Mouse (Mus musculus) gastrocnemius, adult 18-20 months (tissue): ENCODE data around the gene Atp1a4. TPM values are rescaled to one million over a fixed set of nuclear protein-coding genes. Genes with fewer than 3 reads are reported as not detected.

ENCODE experiments used
- DNase-seq: peaks from one replicate; pipeline ENCODE4 v3.0.0; 2021; ENCODE audit warnings: low spot score
- total RNA-seq, 2 experiments: library from RNA; stranded (reverse); gene quantifications; 2 replicates each; pipeline ENCODE4 v1.2.3; 2021

Gene Atp1a4
- total RNA-seq, 2 experiments from 2014 or later: 0.40 to 0.43 TPM

DNA sequence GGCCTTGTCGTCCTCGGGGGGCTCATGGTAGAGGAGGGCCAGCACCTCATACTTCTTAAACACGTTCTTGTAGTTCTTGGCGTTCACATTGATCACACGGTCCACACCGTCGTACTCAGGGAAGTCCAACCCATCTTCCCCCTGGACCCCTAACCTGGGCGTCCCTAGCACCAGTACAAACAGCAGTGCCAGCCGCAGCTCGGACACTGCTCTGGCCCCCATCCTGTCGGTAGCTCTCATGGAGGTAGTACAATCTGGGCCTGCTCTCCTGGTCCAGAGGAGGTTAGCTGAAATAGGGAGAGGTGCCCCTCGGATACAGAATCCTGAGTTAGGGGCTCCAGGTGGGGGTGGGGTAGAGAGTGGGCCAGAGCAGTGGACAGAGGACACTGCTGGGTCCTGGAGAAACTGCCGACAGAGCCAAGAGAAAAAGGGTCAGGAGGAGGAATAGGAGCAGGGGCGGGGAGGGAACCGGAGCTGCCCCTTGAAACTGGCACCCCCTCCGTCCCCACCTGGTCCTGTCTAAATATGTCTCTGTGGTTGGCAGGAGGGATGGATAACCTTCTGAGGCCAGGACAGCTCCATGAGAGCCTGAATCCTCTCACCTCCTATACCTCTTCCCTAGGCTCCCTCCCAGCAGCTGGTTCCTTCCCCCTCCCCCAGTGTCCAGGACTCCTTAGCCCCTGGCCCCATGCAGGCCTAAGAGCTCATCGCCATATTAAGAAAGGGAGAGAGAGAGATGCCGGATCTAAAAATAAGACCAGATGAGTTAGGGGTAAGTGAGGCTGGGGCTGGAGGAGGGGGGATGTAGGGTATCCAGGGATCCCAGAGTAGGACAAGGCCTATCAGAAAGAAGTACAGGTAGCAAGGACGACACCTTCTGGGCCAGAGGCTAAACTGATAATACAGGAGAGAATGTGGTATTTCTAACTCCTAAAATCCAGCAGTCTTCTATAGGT is 38.5 kb downstream of the Atp1a4 start, which contains the start of gene Casq1:
Gene Casq1 (minus strand): TSS at position 418 of the 956 bp plus-strand sequence.
- peak; percentile 78 for DNase-seq

DNA sequence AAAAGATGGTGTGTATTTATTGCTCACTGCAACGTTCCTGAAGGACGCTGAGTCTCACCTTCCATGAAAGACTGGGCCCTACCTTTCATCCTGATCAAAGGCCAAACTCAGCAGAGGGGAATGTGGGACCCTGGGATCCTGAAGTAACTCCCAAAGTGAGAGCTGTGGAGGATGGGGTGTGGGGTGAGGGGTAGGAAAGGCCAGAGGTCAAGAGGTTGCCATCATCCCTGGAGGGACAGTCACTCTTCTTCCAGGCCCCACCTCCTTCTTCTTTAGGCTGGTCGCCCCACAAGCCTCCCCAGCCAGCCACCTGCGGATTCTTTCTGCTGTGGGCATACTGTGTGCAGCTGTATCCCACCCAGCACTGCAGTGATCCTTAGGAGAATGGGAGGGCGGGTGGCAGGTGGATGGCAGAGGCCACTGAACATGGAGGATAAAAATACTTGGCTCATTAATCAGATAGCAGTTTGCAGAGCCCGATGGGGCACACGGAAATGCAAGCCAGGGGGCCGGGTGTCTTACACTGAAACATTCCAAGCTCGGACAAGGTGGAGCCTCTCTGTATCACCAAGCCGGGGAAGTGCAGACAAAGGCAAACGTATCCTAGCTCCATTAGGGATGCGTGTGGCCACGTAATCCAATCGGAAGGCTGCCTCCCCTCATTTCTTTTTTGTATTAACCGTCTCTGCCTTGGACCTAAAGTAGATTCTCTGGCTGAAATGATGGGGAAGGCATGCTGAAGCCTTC is 39.9 kb downstream of the Atp1a4 start:
- no peak for DNase-seq

DNA sequence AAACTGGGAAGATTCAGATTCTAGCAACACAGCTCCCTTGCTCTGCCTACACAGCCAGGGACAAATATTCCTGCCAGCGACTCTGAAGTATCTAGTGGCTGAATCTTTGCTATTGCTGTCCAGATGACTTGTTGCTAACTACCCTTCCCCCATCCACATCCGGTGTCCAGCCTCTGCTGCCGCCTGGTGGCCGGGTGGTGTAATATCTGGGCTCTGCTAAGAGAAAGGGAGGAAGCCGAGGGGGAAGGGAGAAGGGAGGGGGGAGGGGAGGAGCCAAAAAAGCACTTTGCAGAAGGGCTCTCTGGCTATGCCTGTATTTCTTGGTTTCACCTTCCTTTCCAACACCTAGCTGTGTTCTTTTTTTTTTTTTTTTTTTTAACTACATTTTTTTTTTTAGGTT is 41.1 kb downstream of the Atp1a4 start:
- DNase-seq: peak; percentile 98

DNA sequence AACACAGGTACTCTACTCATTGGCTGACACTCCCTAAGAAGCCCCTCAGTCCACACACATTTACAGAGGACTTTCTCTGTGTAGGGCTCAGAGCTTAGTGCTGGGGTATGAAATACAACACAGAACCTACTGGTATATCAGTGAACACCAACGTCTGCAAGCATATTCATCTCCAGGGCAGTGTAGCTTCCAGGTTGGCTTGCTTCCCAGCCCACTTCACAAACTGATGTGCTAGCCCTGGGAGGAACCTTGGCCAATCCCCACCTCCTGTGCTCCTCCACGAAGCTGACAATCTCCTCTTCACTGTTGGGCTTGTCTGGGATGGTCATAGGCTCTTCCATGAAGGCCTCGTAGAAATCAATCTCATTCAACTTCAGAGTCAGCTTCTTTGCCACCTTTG is 43.5 kb downstream of the Atp1a4 start:
- DNase-seq: no peak

DNA sequence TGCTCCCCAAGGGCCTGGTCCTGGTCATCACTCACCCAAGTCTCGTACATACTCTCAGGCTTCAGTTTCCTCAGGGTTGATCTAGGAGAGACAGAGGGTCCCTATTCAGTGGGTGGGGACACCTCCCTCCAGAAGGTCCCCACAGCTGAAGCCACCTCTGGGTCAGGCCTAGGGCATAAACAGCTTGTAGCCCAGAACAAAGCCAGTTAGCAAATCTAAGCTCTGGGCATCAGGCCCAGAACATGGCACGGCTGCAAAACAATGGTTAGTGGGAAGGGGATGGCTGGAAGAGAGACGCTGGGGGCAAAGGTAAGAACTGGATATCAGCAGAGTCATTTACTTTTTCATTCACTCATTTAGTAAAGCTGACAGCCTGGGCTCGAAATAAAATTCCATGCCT is 44.4 kb downstream of the Atp1a4 start:
- no peak for DNase-seq

DNA sequence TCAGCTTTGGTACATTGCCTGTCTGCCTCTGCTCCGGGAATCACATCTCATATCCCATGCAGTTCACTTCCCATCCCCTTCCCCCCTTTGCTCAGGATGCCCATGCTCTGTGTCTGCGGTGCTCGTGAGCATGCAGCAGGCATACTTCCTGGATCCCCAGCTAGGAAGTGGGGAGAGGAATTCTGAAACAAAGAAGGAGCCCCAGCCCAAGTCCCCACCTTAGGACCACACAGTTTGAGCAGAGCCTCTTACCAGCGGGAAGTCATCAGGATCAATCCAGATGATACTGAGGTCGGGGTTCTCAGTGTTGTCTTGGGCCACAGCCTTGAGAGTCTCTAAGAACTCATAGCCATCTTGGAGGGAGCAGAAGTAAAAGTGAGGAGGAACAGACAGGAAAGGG is 45.4 kb downstream of the Atp1a4 start:
- DNase-seq: no peak

DNA sequence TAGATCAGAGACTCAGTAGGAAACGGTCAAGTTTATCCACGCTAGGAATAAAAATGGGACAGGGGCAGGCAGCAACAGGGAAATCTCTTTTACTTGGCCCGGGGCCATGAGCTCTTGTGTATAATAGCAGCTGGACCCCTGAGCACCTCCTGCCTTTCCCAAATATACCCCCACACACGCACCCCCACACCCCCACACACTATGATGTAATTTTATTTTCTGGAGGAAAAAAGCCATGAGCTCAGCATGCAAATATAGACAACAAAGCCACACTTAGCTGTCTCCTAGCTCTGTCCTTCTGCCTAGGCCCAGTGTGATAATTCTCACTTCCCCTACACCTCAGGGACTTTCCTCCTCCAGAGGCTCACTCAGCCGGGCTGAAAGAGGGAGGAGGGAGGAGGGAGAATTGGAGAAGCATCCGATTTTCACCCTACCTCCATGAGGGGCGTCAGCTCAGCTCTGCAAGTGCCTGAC is 51.1 kb downstream of the Atp1a4 start:
- DNase-seq: no peak

DNA sequence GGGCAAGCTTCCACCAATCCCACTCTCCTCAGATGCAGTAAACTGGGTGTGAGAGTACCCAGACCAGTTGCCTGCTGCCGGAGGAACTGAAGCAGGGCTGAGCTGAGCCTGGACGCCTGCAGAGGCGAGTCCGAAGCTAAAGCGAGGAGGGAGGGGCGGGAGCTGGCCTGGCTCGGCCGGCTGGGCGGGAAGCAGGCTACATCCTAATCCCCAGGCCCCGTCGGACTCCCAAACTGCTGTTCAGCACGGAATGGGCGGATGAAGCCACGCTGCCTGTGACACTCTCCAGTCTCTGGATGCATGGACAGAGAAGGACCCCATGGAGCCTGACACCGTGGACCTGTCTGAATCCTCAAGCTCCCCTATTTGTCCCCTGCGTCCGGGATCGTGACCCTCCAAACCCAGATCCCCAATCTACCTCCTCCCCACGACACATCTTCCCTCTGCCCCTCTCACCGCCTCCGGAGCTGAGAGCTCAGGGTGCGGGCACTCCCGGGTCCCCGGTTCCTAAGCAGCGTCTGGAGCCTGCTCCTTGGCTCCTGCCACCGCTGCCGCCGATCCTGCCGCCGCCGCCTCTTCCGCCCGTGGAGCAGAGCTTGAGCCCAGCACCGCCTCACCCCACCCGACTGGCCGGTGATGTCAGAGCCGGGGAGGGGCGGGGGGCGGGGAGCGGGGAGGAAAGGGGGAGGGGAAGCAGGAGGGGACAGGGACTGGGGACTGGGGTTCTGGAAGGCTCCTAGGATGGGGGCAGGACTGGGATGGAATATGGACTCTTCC is 51.9 kb downstream of the Atp1a4 start, which contains the start of gene Pea15a:
Gene Pea15a (minus strand): TSS at position 664 of the 777 bp plus-strand sequence.
- DNase-seq: peak; percentile 76

DNA sequence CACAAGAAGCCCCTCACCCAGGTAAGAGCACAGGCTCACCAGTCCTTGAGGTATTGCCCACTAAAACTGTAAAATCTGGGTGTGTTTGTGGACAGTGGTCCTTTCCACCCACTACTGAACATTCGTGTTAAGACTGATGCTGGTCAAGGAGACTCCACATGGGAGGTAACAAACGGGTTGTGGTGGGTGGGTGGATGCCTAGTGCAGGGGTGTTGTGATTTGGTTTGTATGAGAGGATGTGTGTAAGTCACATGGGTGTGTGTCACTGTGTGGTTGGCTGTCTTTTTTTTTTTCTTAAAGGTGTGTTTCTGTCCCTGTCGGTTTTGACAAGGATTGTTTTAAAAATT is 52.5 kb downstream of the Atp1a4 start:
- no peak for DNase-seq

DNA sequence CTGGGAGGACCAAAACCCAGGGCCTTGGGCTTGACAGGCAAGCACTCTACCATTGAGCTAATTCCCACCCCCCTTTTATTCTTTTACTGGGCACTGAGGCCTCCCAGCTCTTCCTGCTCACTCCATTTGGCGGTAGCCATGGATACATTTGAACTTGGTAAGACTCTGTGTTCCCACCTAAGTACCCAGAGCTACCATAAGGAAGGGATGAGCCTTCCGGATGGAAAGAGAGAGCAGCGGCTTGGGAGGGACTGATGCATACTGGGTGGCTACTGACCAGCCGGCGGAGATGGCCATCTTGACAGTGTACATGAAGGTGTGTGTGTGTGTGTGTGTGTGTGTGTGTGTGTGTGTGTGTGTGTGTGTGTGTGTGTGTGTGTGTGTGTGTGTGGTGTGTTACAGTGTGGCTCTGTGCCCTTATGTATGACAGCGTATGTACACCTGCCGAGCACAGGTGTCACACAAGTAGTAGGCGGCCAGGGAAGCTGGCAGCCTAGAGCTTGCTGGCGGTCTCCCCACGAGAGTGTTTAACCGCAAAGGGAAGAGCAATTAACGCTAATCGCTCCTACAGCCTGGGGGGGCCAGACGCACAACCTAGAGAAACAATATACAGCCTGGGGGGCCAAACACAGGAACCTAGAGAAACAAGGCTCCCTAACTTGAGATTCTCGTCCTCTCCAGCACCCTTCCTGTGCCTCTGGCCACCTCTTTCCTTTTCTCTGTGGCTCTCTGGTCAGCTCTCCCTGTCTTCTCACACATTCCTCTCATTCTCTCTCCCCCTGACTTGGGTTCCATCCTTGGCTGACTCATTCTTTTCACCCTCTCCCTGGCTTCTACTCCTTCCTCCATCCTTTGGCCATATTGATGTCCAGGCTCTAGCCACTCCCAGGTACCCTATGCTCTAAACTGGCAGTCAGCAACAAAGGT is 53.1 kb downstream of the Atp1a4 start:
- no peak for DNase-seq

DNA sequence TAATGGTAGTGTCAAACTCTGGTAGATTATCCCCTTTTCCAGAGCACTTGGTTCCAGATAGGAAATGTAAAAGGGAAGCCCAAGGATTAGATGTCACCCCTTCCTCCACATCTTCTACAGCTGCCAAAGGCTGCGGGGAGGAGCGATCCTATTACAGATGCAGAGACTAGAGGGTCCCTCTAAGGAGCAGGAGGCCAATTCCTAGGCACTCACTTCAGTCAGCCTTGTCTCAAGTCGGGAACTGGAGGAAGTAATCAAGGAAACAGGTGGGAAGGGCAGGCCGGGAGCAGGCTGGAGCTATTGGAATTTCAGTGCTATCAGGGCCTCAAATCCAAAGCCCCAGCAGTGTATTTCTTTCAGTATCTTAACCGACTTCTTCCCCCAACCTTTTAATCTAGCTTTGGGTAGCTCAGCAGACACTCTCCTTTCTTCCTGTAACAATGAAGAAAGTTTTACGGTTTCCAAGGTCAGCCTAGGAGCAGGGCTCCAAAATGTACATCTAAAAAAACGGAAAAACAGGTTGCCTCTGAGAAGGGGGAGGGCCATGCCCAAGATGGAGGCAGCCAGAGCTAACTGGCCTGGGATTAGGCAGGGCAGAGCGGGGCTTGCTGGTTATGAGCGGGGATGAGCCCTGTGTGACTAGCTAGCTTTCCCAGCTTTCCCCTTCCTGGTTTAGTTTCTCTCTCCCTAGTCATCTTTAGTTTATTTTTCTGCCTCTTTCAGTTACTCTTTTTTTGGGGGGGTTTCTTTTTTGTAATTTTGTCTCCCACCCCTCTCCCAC is 54.0 kb downstream of the Atp1a4 start:
- DNase-seq: no peak

DNA sequence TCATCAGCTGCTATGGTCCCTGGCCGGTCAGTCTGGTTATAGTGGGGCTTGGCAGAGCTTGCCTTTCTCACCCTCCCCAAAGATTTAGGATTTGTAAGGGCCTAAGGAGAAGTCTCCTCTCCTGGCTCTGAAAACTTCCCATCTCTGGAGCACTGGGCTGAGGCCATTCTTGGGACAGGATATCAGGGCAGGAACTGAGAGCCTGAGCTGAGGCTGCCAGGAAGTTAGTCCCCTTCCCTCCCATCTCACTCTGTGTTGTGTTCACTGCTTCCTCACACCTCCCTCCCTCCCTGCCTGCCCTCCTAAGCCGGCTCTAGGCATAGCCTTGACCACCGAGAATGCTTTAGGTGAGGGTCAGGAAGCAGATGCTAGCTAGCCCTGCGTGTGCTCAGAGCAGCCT is 54.6 kb downstream of the Atp1a4 start:
- DNase-seq: no peak

DNA sequence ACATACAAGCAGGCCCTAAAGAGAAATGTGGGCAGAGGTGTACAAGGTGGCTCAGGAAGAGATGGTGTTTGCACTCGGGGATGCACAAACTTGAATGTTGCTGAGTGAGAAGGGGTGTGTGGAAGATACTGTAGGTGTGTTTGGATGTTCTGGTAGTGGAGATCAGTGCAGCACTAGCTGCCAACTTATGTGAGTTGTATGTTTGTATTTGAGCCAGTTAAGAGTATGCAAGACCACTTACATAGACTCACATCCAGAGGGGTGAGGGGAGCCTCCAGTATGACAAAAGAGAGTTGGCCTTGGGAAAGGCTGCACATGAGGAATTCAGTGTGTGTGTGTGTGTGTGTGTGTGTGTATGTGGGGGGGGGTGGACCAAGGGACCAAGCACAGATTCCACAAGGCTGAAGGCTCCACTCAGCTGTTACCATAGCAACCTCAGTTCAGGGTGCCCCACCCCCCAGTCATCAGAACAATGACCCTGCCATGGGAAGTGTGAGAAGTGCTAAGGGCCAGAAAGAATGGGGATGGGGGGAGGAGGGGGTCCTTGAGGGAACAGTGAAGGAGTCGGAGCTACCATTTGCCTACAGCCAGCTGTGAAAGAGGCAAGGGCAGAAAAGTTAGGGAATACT is 55.2 kb downstream of the Atp1a4 start:
- no peak for DNase-seq

DNA sequence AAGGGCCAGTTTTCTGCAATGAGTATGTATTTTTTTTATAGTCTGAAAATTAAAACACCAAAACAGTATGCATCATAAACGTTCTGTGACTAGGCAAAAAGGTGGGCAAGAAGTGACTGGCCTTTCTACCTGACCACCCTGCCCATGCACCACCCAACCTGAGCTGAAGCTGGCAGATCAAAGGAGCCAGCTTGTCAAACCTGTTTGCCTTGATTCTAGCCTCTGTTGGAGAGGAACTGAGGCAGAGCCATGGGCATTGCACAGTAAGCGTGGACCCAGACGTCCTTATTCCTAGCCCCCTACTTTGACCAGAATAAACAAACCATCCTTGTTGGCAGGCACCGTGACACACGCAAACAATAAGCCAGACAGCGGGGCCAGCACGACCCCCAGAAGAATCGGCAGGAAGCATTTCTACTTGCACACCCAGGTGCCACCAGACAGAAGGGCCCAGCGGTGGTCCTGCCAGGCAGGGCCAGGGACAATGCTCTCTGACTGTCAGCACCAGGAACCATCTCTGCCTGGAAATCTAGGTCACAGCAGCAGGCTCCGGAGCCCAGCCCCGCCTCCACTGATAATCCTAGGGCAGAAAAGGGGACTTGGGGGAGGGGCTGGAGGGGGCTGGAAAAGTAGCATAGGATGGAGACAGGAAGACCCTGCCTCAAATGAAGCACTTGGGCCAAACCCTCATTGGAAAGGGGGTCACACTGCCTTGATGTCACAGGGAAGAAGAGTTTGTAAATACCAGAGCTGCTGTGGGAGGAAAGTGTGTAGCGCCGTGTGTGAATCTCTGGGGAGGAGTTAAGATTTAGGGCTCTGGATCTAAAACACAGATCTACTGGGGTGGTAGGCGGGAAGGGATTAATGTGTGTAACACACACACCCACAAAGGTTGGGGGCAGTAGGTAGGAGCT is 56.0 kb downstream of the Atp1a4 start:
- no peak for DNase-seq

DNA sequence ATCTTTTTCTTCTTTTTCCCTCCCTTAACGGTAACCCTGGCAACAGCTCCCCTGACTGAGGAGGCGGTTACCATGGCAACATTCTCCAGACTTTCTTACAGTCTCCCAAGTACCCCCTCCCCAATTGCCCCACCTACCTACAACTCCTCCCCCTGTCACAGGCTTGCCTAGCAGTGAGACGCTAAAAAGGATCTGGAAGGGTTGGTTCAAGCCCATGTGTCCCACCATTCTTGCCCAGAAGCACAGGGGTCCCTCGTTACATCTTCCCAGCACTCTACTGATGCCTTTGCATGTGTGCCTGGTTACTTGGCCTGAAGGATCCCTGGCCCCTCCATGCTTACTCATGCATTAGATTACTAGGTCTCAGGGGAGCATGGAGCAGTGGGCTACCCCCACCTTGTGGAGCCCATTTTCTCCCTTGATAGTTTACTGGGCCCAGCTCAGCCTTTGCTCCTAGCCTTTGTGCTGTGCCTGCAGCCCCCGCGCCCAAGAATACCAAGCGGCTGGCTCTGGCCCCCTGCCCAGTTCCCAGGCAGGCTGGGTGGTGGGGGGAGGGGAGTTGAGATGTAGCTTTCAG is 57.3 kb downstream of the Atp1a4 start:
- DNase-seq: no peak

DNA sequence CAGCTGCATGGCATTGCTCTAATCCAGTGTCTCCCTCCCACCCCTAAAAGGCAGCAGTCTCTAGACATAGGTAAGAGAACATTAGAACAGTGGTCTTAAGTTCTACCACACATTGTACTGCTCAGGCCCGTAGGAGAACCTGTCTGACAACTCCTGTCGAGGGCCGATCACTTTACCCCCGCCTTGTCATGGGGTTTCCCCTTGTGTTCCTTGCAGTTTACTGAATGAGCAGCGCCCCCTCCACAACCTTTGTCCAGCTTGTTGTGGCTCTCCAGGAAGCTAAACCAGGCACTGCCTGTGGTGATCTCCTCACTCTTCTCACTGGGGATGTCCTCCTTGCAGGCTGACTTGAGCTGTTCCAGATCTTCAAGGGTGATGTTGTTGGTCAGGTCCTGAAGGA is 58.1 kb downstream of the Atp1a4 start:
- DNase-seq: no peak

DNA sequence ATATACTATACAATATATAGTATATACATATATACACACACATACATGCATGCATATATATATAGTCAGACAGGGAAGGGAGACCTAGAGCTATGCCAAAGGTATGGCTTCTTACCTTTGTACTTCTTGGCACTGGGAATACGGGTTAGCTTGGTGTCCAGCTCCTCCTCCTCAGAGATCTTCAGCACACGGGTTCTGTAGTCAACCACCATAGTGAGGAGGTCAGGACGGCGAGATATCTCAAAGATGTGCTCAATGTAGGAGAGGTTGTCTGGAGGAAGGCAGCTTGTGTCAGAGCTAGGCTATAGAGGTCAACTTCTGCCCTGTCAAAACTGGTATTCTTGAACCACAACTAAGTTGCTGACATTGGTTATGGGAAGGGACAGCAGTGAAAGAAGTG is 59.2 kb downstream of the Atp1a4 start:
- no peak for DNase-seq

DNA sequence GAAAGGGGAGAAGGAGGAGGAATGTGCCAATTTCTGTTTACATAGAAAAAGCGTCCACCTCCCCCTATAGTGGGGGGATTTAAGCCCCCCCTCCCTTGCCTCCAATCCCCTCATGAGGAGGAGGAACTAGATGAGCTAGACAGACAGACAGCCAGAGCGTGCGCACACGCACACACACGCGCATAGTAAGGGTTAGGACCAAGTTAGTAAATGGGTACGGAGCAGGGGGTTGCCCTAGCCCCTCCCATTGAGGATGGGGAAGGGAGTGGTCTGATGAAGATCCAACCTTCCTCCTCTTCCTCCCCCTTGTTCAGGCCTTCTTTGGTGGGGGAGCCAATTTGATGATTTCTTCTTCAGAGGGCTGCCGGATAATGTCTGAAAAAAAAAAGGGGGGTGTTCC is 59.9 kb downstream of the Atp1a4 start:
- DNase-seq: no peak
